Mouse (Mus musculus): ENCODE measurements around the gene Eif2ak4.

DNA sequence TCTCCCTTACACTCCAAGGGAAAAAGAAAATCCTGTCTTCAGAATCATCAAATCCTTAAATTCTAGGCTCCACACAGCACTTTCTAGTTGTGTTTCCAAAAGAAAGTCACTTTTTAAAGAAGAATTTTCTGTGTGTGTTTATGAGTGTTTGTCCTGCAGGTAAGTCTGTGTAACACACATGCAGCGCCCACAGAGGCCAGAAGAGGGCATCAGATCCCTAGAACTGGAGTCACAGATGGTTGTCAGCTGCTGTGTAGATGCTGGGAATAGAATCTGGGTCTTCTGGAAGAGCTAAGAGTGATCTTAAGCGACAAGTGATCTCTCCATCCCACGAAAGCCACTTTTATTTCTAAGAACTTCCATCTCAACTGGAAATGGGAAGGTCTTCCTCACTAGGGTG lies 99.4 kb downstream of the Eif2ak4 start:
- no peak for TF ChIP-seq GATA1 (IDR thresholded peaks at IDR 0.05; ENCODE audit: borderline replicate concordance, low read length)
- no peak for TF ChIP-seq FLI1 (IDR thresholded peaks at IDR 0.05; ENCODE audit: low read length)
